Mouse (Mus musculus): ENCODE measurements around the gene Gm20823. TPM values are rescaled to one million over a fixed set of nuclear protein-coding genes. Genes with fewer than 3 reads are reported as not detected.

Gm20823 gene
- not detected in 4 replicates for total RNA-seq (2023; ENCODE audit: inconsistent age)

GRCm38 (mm10) chrY:62464745-62465144 is at the start of gene Gm20823:
Gm20823 (minus strand) TSS chrY:62464845.

